Mouse (Mus musculus): ENCODE results near the gene Rfx5. TPM values are rescaled to one million over a fixed set of nuclear protein-coding genes. Genes with fewer than 3 reads are reported as not detected.
"Not testable (repeated sequence)": the region's sequence is repeated elsewhere in the genome, so short reads cannot be mapped to it uniquely, and the experiment has no call there.

Rfx5 gene
- total RNA-seq (2021), result 1 to 10 TPM; 5.8 to 7.2 TPM
- long read RNA-seq, experiment 1, full-length matches to known transcripts, result 1 of 3 reads
- long read RNA-seq, experiment 1, partial matches to known transcripts, result 0 of 3 reads
- long read RNA-seq, experiment 1, other reads (novel, unspliced or antisense), result 2 of 3 reads
- long read RNA-seq, experiment 2, full-length matches to known transcripts, result 1 of 3 reads
- long read RNA-seq, experiment 2, partial matches to known transcripts, result 0 of 3 reads
- long read RNA-seq, experiment 2, other reads (novel, unspliced or antisense), result 2 of 3 reads

DNA sequence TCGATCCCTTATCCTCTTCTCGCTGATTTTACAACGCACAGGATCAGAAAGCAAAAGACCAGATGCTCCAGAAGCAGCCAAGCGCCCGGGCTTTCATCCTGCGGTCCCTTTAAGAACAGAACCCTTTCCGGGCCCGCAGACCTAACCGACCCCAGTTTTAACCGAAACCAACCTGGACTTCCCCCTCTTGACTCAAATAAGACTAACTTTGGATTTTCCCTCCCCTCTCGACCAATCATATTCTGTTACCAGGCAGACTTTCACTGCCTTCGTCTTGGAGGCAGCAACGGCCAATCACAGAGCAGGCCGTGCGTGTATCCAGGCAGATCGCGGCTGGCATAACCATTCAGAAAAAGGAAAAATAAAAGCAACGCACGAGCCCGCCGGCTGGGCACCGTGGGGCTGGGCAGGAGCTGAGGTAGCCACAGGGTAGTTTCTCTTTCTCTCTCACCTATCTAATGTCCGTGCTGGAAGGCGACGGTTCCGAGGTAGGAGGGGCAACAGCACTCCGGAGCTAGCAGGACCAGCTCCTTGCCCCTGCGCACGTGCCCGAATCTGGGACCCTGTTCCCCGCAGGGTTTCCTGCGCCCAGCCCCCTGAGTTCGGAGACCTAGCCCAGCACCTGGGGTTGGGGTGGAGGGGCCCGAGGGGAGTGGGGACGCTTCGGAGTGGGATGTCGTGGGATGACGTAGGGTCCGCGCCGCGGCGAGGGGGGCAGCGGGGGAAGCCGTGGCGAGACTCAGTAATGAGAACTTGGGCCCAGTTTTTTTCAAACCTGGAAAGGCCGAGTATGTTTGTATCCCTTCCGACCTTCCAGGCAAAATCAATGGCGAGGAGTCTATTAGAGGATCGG is at the start of gene Rfx5:
Rfx5 (plus strand) TSS at position 312 of the 853 bp plus-strand sequence.
- peak; percentile 87 for DNase-seq
- intact Hi-C loops (cut with DNase I; ENCODE audit: low total_unique reads), result no loop called here

GRCm38 (mm10) chr3:94904759-94905158 is 49.1 kb upstream of the Rfx5 start:
- DNase-seq; intact Hi-C loops (cut with DNase I; ENCODE audit: low total_unique reads): not testable (repeated sequence)

DNA sequence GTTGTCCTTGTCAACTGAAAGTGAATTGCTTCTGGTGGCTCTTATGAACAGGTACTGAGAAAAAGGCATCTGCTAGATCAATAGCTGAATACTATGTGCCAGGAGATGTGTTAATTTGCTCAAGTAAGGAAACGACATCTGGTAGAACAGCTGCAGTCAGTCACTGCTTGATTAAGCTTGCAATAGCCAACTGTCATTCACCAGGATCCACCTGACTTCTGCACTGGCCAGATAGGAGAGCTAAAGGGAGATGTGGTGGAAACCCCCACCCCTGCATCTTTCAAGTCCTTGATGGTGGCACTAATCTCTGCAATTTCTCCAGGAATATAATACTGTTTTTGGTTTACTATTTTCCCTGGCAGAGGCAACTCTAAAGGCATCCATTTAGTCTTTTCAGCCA is 47.4 kb upstream of the Rfx5 start:
- intact Hi-C loops (cut with DNase I; ENCODE audit: low total_unique reads), result no loop called here
- no peak for DNase-seq

- no peak for DNase-seq
- intact Hi-C loops (cut with DNase I; ENCODE audit: low total_unique reads), result no loop called here
Measured at GRCm38 (mm10) chr3:94911050-94911693, 42.7 kb upstream of the Rfx5 start.

DNA sequence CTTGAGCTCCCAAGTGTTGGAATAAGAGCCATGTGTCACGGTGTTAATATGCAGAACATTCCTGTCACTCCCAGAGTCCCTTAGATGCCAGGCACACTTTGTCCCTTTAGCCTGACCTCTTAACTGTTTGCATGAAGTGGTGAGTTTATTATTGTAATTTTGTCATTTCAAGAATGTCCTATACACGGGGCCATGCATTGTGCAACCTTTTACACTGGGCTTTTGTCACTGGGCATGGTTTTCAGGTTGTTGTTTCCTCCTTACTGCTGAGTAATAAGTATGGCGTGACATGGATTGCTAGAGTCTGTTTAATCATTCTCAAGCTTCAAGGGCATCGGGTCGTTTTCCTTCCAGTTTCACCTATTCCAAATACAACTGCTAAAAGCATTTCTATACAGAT is 40.1 kb upstream of the Rfx5 start:
- intact Hi-C loops (cut with DNase I; ENCODE audit: low total_unique reads), result no loop called here
- DNase-seq, result no peak

- DNase-seq, result no peak
- intact Hi-C loops (cut with DNase I; ENCODE audit: low total_unique reads), result no loop called here
Measured at GRCm38 (mm10) chr3:94915903-94916741, 37.8 kb upstream of the Rfx5 start.

DNA sequence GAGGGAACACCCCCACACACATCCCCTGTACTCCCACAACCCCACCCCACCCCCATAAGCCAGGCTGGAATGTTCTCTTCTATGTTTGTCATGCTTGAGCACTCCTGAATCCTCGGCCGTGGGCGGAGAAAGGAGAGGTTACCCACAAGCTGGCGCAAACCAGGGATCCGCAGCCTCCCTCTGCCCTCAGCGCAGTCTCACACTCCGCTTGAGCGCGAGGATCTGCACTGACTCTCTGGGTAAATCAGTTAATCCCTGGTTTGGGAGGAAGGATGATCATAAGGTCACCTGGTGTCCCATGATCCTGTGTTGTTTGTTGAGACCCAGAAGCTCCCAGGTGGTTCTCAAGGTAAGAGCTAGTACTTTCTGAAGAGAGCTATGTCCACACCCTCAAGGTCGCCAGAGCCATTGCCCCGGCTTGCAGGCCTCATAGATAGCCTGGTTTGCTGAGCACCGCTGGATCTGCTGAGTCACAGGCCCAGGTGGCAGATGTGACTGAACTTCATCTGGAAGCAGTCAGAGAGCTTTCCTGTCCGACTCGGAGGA is 36.0 kb upstream of the Rfx5 start:
- intact Hi-C loops (cut with DNase I; ENCODE audit: low total_unique reads), result no loop called here
- DNase-seq, result no peak

- no peak for DNase-seq
- intact Hi-C loops (cut with DNase I; ENCODE audit: low total_unique reads), result no loop called here
Measured at GRCm38 (mm10) chr3:94918845-94919244, 35.0 kb upstream of the Rfx5 start.

DNA sequence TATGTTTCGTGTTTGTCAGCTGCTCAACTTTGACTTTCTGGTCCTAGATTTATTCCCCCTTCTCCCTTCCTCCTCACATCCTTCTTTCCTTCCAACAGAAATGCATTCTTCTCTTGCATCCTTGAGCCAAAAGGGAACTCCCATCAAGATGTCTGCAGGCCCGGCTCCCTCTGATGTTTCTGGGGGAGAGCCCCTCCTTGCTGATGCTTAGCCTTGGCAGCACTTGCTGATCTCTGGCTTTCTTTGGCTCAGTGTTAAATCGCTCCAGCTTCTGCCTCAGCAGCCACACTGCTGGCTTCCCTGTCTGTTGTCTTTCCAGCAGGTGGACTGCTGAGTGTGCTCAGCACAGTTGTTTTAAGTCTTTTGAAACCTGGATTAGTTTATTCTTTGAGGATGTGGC is 32.8 kb upstream of the Rfx5 start:
- DNase-seq, result no peak

GRCm38 (mm10) chr3:94922333-94922732 is 31.5 kb upstream of the Rfx5 start:
- no peak for DNase-seq
- intact Hi-C loops (cut with DNase I; ENCODE audit: low total_unique reads), result no loop called here

More for the DNA sequence above, 32.8 kb upstream of the Rfx5 start:
- intact Hi-C loops (cut with DNase I; ENCODE audit: low total_unique reads), result no loop called here

GRCm38 (mm10) chr3:94924688-94925087 is 29.2 kb upstream of the Rfx5 start:
- no peak for DNase-seq
- intact Hi-C loops (cut with DNase I; ENCODE audit: low total_unique reads), result no loop called here

DNA sequence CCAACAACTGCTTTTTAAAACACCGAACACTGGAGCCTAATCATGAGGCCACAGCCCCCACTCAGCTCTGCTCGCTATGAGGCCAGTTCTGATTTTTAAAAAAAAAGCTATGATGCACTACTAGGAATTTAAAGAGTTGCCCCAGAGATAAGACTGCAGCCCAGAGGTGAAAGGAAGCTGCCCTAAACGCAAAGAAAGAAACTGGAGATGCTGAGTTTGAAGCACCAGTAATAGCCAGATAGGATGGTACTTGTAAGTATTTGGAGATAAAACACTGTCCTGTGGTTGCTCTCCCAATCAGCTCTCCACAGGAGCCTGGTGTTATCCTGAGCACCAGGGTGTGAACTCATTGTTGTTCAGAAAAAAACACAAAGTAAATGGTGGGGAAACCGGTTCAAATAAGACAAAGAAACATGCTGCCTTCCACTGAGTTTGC is 27.6 kb upstream of the Rfx5 start:
- intact Hi-C loops (cut with DNase I; ENCODE audit: low total_unique reads), result not testable (repeated sequence)

GRCm38 (mm10) chr3:94928979-94929378 is 24.9 kb upstream of the Rfx5 start:
- intact Hi-C loops (cut with DNase I; ENCODE audit: low total_unique reads), result not testable (repeated sequence)

More for the DNA sequence above, 27.6 kb upstream of the Rfx5 start:
- DNase-seq, result not testable (repeated sequence)

GRCm38 (mm10) chr3:94930386-94931266 is 23.2 kb upstream of the Rfx5 start:
- intact Hi-C loops (cut with DNase I; ENCODE audit: low total_unique reads), result not testable (repeated sequence)

More at GRCm38 (mm10) chr3:94928979-94929378, 24.9 kb upstream of the Rfx5 start:
- DNase-seq, result not testable (repeated sequence)

GRCm38 (mm10) chr3:94931427-94932082 is 22.3 kb upstream of the Rfx5 start:
- DNase-seq; intact Hi-C loops (cut with DNase I; ENCODE audit: low total_unique reads): not testable (repeated sequence)

More at GRCm38 (mm10) chr3:94930386-94931266, 23.2 kb upstream of the Rfx5 start:
- not testable (repeated sequence) for DNase-seq

GRCm38 (mm10) chr3:94932279-94932678 is 21.6 kb upstream of the Rfx5 start:
- intact Hi-C loops (cut with DNase I; ENCODE audit: low total_unique reads); DNase-seq: not testable (repeated sequence)

- DNase-seq, result peak; percentile 74
- intact Hi-C loops (cut with DNase I; ENCODE audit: low total_unique reads), result no loop called here
Measured at GRCm38 (mm10) chr3:94932809-94933564, 20.9 kb upstream of the Rfx5 start, which contains the start of gene Selenbp1. Selenbp1 (plus strand) TSS chr3:94933056.

Data from gastrocnemius, postnatal 14 days (tissue).